Mouse (Mus musculus) intestine, postnatal 0 days (tissue): Measurements from ENCODE around the gene Gm20379. TPM values are rescaled to one million over a fixed set of nuclear protein-coding genes. Genes with fewer than 3 reads are reported as not detected.

ENCODE experiments used
- ATAC-seq: fragments of 200-750 bp; cut with Nextera tagmentation; 2 replicates; pipeline ENCODE4 v1.8.0; 2017; ENCODE audit warnings: mild to moderate bottlenecking, moderate TSS enrichment, moderate library complexity
- H3K27ac ChIP-seq: fragments of 300-500 bp; sonication (generic); 2 replicates; pipeline ENCODE4 v1.5.1; 2014; ENCODE audit warnings: mild to moderate bottlenecking, low read depth, low read length, moderate library complexity
- H3K27me3 ChIP-seq: fragments of 300-500 bp; sonication (generic); replicated peaks from 2 replicates; pipeline ENCODE4 v1.6.1; 2014; ENCODE audit warnings: low read length, mixed read lengths; ENCODE audit not compliant: control insufficient read depth, insufficient read depth
- H3K36me3 ChIP-seq: fragments of 300-500 bp; sonication (generic); 2 replicates; pipeline ENCODE4 v1.6.1; 2014; ENCODE audit warnings: mild to moderate bottlenecking, moderate library complexity; ENCODE audit not compliant: control insufficient read depth, insufficient read depth
- H3K4me1 ChIP-seq: fragments of 300-500 bp; sonication (generic); replicated peaks from 2 replicates; pipeline ENCODE4 v1.6.1; 2014; ENCODE audit warnings: antibody characterized with exemption, low read length, mixed read lengths; ENCODE audit not compliant: control insufficient read depth, insufficient read depth
- H3K4me2 ChIP-seq: fragments of 300-500 bp; sonication (generic); replicated peaks from 2 replicates; pipeline ENCODE4 v1.6.1; 2014; ENCODE audit warnings: low read depth, mild to moderate bottlenecking, moderate library complexity
- H3K4me3 ChIP-seq: fragments of 300-500 bp; sonication (generic); 2 replicates; pipeline ENCODE4 v1.5.1; 2014; ENCODE audit warnings: low read depth, low read length
- H3K9ac ChIP-seq: fragments of 300-500 bp; sonication (generic); 2 replicates; pipeline ENCODE4 v1.6.1; 2014; ENCODE audit warnings: mild to moderate bottlenecking, low read depth, low read length
- H3K9me3 ChIP-seq: fragments of 300-500 bp; sonication (generic); 2 replicates; pipeline ENCODE4 v1.6.1; 2016; ENCODE audit warnings: mixed run types; ENCODE audit not compliant: control insufficient read depth
- CTCF ChIP-seq: sonication (generic); IDR thresholded peaks from 2 replicates; pipeline ENCODE4 v1.5.1; 2016; ENCODE audit warnings: low read depth, mild to moderate bottlenecking, control low read depth, antibody characterized with exemption, moderate library complexity
- WGBS: fragments of 180-500 bp; shearing (Covaris S2); extraction: QIAGEN DNeasy Blood & Tissue Kit; methylation state at CpG from one replicate; pipeline ENCODE4 v1.1.7; 2014; 5-methylcytosine and 5-hydroxymethylcytosine counted together
- polyA plus RNA-seq: library from polyadenylated mRNA; unstranded; fragments of >200 nt; fragmentation: Nextera tagmentation; extraction: Ambion mirVana; gene quantifications from 2 replicates; pipeline ENCODE4 v1.2.1, GENCODE M21; 2015

Gene Gm20379
- polyA plus RNA-seq, 1 experiment from 2014 or later = 0.34 TPM

DNA sequence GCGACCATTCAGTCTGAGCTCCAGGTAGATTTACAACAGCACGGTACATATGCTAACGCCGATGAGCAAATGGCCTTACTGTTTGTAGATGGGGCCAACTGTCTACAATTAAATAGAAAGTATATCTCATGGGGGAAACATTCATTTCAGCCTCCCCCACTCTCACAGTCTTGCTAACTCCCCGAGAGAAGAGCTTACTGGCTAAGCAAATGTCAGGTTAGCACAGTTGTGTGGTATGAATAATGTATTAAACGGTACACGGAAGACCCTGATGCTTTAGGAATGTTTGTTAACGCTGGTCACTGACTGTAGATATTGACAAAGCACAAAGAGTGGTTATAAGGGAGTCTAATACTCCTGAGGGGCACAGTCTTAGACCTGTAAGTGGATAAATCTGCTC is 38.3 kb downstream of the Gm20379 start:
- peaks cover 32% of the 10 kb centered on the region for H3K36me3 ChIP-seq
- H3K4me2 ChIP-seq = no peak overlapping the region

DNA sequence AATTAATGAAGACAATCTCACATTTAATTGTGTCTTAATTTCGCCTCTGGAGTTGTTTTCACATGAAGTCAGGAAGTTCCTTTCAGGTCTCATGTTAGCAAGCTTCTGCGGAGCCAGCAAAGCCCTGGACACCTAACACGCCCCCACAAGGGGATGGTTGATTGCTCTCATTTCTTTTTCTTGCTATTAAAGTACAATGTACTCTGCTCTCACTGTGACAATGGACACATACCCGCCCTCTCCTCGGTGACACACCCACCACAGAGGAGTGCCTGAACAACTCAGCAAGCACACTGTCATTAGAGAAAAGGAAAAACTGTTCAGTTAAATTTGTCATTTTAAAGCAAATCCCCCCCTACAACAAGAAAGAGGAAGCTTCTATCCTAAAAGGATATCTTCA is 40.6 kb downstream of the Gm20379 start:
- Histone ChIP-seq H3K4me3 (no peak overlapping the region), H3K36me3 (peaks cover 39% of the 10 kb centered on the region), H3K9me3 (no peaks in the 10 kb centered on the region), H3K4me2 (no peak overlapping the region), H3K27ac (no peak overlapping the region), H3K27me3 (no peaks in the 10 kb centered on the region), H3K4me1 (no peaks in the 10 kb centered on the region), H3K9ac (no peak overlapping the region)
- 64% methylated on average over 5 of the region's 5 CpGs for WGBS
- no peak for TF ChIP-seq CTCF
- ATAC-seq = no peak

More for the DNA sequence above, 38.3 kb downstream of the Gm20379 start:
- Histone ChIP-seq H3K9ac (no peak overlapping the region), H3K9me3 (no peaks in the 10 kb centered on the region), H3K4me3 (no peak overlapping the region), H3K4me1 (no peaks in the 10 kb centered on the region; the same call in 1 of the 2 replicates), H3K27ac (no peak overlapping the region), H3K27me3 (no peaks in the 10 kb centered on the region)
- ATAC-seq = no peak
- no peak for TF ChIP-seq CTCF
- WGBS = 93% methylated on average over 8 of the region's 8 CpGs

DNA sequence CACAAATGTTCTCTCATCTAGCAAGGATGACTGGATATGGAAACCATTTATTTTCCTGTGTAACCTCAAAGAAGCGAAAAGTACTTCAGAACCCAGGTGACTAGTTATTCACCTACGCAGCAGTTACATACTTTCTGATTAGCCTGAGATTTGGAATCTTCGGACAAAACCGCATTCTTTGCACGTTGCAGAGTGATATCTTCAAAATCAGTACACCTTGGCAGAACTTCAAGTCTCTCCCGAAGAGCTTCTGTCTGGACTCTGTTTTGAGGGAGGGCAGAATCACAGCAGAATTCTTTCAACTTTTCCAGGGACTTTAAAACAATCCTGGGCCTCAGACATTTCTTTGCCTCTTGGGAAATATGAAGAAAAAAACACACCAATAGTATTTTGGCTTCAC is 45.3 kb downstream of the Gm20379 start:
- Histone ChIP-seq H3K27me3 (no peaks in the 10 kb centered on the region), H3K36me3 (peaks cover 21% of the 10 kb centered on the region), H3K27ac (no peak overlapping the region), H3K4me2 (no peak overlapping the region), H3K9ac (no peak overlapping the region), H3K4me1 (0 out of 2 replicates have a peak, but pooled peaks cover 3% of the 10 kb centered on the region), H3K4me3 (no peak overlapping the region), H3K9me3 (no peaks in the 10 kb centered on the region)
- ATAC-seq = no peak
- TF ChIP-seq CTCF = no peak
- WGBS = 78% methylated on average over 6 of the region's 6 CpGs

DNA sequence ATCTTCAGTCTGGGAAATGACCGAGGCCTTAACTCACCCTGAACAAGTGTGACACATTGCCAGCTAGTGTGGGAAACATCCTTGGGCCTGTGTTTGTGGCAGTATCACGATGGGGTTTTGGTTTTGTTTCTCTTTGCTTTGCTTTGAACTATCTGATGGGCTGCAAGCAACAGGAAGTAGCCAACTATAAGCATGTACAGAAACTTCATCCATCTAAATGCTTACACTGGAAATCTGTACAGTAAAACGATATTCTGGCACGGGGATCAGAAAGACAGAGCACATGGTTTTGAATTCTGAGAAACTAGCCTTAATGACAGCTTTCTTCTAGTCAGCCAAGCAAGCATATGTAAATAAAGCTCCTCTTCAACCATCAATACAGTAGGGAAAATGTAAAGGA is 48.2 kb downstream of the Gm20379 start:
- WGBS = 8% methylated on average over 4 of the region's 4 CpGs
- ATAC-seq = no peak
- Histone ChIP-seq H3K36me3 (peaks cover 12% of the 10 kb centered on the region), H3K9ac (peak overlapping the region; percentile 58), H3K4me1 (0 out of 2 replicates have a peak, but pooled peaks cover 6% of the 10 kb centered on the region), H3K27me3 (no peaks in the 10 kb centered on the region), H3K27ac (peak overlapping the region; percentile 46), H3K4me3 (peak overlapping the region; percentile 73), H3K4me2 (peak overlapping the region; percentile 97), H3K9me3 (no peaks in the 10 kb centered on the region)
- no peak for TF ChIP-seq CTCF

DNA sequence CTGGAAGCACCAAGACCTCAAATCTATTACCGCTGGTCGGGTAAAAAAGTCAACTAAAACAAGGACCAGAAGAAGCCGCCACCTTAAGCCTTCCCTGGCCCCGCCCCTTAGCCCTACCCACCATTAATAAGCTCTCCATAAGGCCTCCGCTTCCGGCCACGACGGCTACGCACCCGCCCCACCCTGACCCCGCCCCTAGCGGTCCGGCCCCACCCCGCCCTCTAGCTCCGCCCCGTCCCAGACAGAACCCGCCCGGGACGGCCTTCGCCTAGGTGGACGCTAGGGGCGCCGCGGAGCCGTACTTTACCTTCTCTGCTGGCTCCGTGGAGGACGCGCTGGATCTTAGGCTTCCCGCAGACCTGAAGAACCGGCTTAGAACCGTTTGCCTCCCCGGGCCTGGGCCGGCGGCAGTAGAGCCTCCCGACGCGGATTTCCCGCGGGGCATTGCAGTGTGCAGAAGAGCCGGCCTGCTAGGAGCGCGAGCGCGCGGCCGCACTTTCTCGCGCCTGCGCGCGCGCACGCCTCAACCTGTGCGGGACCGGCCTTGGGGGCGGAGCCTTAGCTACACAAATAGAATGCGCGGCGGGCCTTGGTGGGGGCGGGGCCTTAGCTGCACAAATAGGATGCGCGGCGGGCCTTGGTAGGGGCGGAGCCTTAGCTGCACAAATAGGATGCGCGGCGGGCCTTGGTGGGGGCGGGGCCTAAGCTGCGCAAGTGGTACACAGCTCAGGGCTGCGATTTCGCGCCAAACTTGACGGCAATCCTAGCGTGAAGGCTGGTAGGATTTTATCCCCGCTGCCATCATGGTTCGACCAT is 48.9 kb downstream of the Gm20379 start, which contains the start of the genes Dhfr and Msh3:
Gene Dhfr, plus strand, starts transcription at position 271 of the 816 bp plus-strand sequence.
Gene Msh3, minus strand, starts transcription at position 548 of the 816 bp plus-strand sequence.
- H3K9ac ChIP-seq = peak within 1 kb of the TSS; percentile 68
- H3K27me3 ChIP-seq = no peaks in the 10 kb centered on the region
- under 1% methylated on average over 76 of the region's 76 CpGs for WGBS
- peak; percentile 85 for TF ChIP-seq CTCF
- peak within 1 kb of the TSS; percentile 83 for H3K27ac ChIP-seq
- no peaks in the 10 kb centered on the region for H3K9me3 ChIP-seq
- 0 out of 2 replicates have a peak, but pooled peaks cover 6% of the 10 kb centered on the region for H3K4me1 ChIP-seq
- peaks cover 8% of the 10 kb centered on the region; the same call in 1 of the 2 replicates for H3K36me3 ChIP-seq
- ATAC-seq = peak; percentile 98
- peak within 1 kb of the TSS; percentile 73 for H3K4me3 ChIP-seq
- peak within 1 kb of the TSS; percentile 97 for H3K4me2 ChIP-seq

DNA sequence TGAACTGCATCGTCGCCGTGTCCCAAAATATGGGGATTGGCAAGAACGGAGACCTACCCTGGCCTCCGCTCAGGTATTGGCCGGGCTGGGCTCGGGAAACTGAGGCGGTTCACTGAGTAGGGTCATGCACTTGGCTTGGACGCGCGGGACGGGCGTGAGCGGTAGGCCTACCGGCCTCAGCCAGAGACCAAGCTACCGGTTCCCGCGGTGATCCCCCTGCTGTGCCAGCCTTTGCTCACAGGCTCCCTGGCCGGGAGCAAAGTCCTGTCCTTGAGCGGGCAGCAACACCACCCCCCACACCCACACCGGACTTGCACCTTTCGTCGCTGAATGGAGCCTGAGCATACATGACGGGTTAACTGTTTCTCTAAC is 49.5 kb downstream of the Gm20379 start:
- Histone ChIP-seq H3K4me1 (0 out of 2 replicates have a peak, but pooled peaks cover 6% of the 10 kb centered on the region), H3K9ac (peak overlapping the region; percentile 68), H3K9me3 (no peaks in the 10 kb centered on the region), H3K4me2 (peak overlapping the region; percentile 97), H3K36me3 (peaks cover 8% of the 10 kb centered on the region; the same call in 1 of the 2 replicates), H3K27ac (peak overlapping the region; percentile 83), H3K4me3 (peak overlapping the region; percentile 73), H3K27me3 (no peaks in the 10 kb centered on the region)
- WGBS = under 1% methylated on average over 24 of the region's 24 CpGs
- no peak for TF ChIP-seq CTCF
- ATAC-seq = peak; percentile 36
